Mouse (Mus musculus): ENCODE measurements around the gene Slc24a3. TPM values are rescaled to one million over a fixed set of nuclear protein-coding genes. Genes with fewer than 3 reads are reported as not detected.

Slc24a3 gene
- polyA plus RNA-seq (2015; fragmentation: Nextera tagmentation; extraction: Ambion mirVana), result 4.5 and 5.1 TPM in 2 replicates

DNA sequence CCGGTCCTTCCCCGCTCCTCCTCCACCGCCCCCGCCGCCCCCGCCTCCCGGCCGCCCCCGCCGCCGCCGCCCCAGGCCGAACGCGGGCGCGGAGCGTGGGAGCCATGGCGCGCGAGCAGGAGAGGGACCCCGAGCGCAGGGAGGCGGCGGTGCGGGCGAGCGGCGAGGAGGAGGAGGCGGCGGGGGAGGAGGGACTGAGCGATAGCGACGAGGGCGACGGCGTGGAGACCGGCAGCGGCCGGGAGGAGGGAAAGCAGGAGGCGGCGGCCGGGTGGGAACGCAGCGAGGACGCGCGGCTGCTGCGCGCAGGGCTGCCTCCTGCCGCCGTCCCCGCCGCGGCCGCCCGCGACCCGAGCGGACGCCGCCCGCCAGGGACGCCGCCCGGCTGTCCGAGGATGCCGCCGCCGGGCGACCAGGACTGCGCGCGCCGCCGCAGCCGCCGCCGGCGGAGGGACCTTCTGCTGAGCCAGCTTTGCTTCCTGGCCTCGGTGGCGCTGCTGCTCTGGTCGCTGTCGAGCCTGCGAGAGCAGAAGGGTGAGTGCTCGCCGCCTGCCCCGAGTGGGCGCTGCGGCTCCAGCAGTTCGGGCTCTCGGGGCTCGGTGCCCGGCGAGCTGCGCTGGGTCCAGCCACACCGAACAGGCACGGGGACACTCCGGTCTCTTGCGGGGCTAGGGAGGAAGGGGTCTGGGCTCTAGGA is at the start of gene Slc24a3:
TSS of gene Slc24a3 (plus strand) at position 91 of the 697 bp plus-strand sequence.
- Histone ChIP-seq H3K4me3 (replicated peaks) (peak within 1 kb of the TSS; percentile 65), H3K27ac (peak within 1 kb of the TSS; percentile 93), H3K27me3 (peaks cover 16% of the 10 kb centered on the region), H3K9ac (replicated peaks) (peak within 1 kb of the TSS; percentile 81), H3K4me1 (replicated peaks) (peaks cover 16% of the 10 kb centered on the region), H3K4me2 (replicated peaks) (peak within 1 kb of the TSS; percentile 73), H3K36me3 (no peaks in the 10 kb centered on the region), H3K9me3 (no peaks in the 10 kb centered on the region)
- WGBS, result under 1% methylated on average over 71 of the region's 100 CpGs
- peak; percentile 93 for ATAC-seq

DNA sequence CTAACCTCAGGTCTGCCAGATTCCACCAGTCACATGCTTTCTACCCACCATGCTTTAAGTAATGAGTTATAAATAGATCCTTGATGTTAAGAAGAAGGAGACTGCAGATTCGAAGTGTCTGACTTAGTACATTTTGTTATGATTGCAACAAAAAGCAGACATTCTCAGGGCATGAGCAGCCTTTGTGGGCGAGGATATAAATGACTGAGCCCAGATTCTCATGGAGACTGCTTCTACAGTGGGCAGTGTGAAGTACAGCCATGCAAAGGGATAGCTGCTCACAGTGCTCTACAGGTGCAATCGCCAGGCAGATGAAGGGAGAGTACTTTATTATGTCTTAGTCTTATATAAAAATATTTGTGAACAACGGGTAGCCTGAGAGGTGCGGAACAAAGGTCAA is 49.8 kb upstream of the Slc24a3 start:
- WGBS, result 93% methylated on average over 5 of the region's 5 CpGs
- Histone ChIP-seq H3K9ac (replicated peaks) (no peak overlapping the region), H3K4me2 (replicated peaks) (no peak overlapping the region), H3K36me3 (no peaks in the 10 kb centered on the region), H3K4me1 (replicated peaks) (no peaks in the 10 kb centered on the region), H3K27ac (no peak overlapping the region), H3K4me3 (replicated peaks) (no peak overlapping the region), H3K27me3 (no peaks in the 10 kb centered on the region), H3K9me3 (no peaks in the 10 kb centered on the region)
- no peak for ATAC-seq

DNA sequence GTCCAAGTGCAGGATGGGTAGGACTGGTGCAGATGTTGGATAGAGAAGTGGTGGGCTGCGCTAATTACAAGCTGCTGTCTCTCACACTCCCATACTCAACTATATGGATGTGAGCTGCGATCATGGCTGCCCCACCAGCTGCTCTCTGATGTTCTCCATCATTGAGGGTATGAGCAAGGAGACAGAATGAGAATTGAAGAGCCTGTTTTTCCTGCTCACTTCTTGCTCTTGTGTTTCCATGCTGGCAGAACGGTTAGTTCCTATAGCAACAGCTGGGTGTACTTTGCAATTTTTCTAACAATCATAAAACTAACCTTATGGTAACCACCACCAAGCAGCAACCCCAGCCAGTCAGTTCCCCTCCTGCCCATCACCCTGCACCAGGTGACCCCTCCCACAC is 39.8 kb upstream of the Slc24a3 start:
- H3K4me3 ChIP-seq (replicated peaks), result no peak overlapping the region
- no peak overlapping the region for H3K4me2 ChIP-seq (replicated peaks)
- H3K36me3 ChIP-seq, result no peaks in the 10 kb centered on the region
- H3K4me1 ChIP-seq (replicated peaks), result no peaks in the 10 kb centered on the region
- H3K27ac ChIP-seq, result no peak overlapping the region
- no peak for ATAC-seq
- no peak overlapping the region for H3K9ac ChIP-seq (replicated peaks)
- H3K27me3 ChIP-seq, result no peaks in the 10 kb centered on the region
- no peaks in the 10 kb centered on the region for H3K9me3 ChIP-seq
- WGBS, result 92% methylated on average over 3 of the region's 3 CpGs

DNA sequence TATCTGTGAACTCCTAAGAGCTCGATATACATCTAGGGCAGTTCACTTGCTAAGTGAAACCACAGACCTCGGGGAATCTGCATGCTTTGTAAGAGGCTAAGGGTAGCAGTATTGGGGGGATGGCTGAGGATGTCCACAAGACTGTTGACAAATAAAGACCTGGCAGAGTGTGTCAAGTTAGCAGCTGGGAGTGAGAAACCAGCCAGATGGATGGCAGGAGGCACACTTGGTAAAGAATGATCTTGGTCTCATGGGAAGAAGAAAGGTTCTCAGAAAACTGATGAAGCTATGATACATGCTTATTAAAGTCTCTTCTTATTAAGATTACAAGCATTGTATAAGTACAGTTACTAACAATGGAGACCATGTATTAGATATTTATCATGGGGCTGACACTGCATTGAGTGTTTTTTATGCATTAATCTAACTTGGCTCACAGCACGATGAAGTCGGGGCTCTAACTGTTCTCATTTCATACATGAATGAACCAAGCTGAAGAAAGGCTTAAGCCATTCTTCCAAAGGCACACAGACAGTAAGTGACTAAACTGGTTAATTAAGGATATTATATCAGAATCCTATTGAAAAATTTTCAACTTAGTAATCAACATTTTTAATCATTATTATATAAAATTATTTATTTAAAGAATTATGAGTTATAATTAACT is 30.8 kb upstream of the Slc24a3 start:
- no peaks in the 10 kb centered on the region for H3K27me3 ChIP-seq
- 63% methylated on average over 4 of the region's 4 CpGs for WGBS
- no peak overlapping the region for H3K27ac ChIP-seq
- H3K4me3 ChIP-seq (replicated peaks), result no peak overlapping the region
- no peaks in the 10 kb centered on the region for H3K36me3 ChIP-seq
- H3K9me3 ChIP-seq, result no peaks in the 10 kb centered on the region
- ATAC-seq, result no peak
- H3K4me2 ChIP-seq (replicated peaks), result no peak overlapping the region
- H3K9ac ChIP-seq (replicated peaks), result no peak overlapping the region
- H3K4me1 ChIP-seq (replicated peaks), result no peaks in the 10 kb centered on the region

DNA sequence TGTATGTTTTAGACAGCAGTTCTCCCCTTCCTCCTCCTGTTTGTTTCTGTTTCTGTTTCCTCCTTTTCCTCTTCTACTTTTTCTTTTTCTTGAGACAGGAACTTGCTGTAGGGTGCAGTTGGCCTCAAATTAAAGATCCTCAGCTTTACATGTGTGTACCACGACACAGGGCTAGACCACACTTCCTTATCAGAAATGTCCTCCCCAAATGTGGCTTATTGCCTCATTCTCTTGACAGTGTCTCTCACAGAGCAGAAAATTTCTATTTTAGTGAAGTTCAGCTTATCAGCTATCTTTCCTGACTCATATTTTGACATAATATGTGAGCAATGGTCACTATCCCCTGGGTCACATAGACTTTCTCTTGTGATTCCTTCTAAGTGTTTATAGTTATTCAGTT is 17.1 kb upstream of the Slc24a3 start:
- Histone ChIP-seq H3K4me1 (replicated peaks) (no peaks in the 10 kb centered on the region), H3K27ac (no peak overlapping the region), H3K27me3 (no peaks in the 10 kb centered on the region), H3K4me3 (replicated peaks) (no peak overlapping the region), H3K4me2 (replicated peaks) (no peak overlapping the region), H3K9me3 (no peaks in the 10 kb centered on the region), H3K36me3 (no peaks in the 10 kb centered on the region), H3K9ac (replicated peaks) (no peak overlapping the region)
- 92% methylated on average over 1 of the region's 1 CpGs for WGBS
- no peak for ATAC-seq

DNA sequence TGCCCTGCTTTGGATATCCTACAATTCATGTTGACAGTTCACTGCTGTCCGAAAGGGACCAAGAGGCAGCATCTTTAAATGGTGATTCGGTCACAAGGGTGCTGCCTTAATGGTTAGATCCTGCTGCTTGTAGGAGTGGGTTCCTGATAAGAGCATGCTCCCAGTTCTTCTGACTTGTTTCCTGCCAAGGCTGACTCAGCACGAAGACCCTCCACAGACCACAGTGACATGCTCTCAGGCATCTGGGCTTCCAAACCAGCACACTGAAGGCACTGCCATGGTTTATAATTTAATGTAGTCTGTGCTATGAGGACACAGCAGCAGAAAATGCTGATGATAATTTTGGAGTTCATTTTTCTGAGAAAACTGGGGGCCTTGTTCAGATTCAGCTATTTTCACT is 16.7 kb upstream of the Slc24a3 start:
- Histone ChIP-seq H3K4me3 (replicated peaks) (no peak overlapping the region), H3K36me3 (no peaks in the 10 kb centered on the region), H3K27me3 (no peaks in the 10 kb centered on the region), H3K4me2 (replicated peaks) (no peak overlapping the region), H3K9ac (replicated peaks) (no peak overlapping the region), H3K9me3 (no peaks in the 10 kb centered on the region), H3K27ac (no peak overlapping the region), H3K4me1 (replicated peaks) (no peaks in the 10 kb centered on the region)
- no peak for ATAC-seq
- 89% methylated on average over 3 of the region's 3 CpGs for WGBS

DNA sequence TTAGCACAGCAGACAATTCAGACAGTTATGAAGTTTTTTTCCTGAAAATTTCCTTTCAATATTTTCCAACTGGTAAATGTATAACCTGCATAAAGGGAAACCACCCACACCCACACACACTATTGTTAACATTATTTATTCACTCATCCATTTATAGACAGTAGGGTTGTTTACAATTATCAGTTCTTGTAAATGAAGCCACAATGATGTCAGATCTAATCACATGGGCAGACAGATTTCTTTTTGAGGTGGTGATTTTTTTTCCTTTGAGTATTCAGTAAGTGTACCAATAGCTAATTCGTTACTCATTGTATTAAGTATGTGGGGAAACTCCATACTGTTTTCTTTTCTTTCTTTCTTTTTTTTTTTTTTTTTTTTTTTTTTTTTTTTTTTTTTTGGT is 15.3 kb upstream of the Slc24a3 start:
- no peaks in the 10 kb centered on the region for H3K27me3 ChIP-seq
- H3K4me2 ChIP-seq (replicated peaks), result no peak overlapping the region
- 87% methylated on average over 1 of the region's 1 CpGs for WGBS
- no peak overlapping the region for H3K4me3 ChIP-seq (replicated peaks)
- H3K36me3 ChIP-seq, result no peaks in the 10 kb centered on the region
- H3K27ac ChIP-seq, result no peak overlapping the region
- H3K9ac ChIP-seq (replicated peaks), result no peak overlapping the region
- no peaks in the 10 kb centered on the region for H3K4me1 ChIP-seq (replicated peaks)
- no peak for ATAC-seq
- no peaks in the 10 kb centered on the region for H3K9me3 ChIP-seq

DNA sequence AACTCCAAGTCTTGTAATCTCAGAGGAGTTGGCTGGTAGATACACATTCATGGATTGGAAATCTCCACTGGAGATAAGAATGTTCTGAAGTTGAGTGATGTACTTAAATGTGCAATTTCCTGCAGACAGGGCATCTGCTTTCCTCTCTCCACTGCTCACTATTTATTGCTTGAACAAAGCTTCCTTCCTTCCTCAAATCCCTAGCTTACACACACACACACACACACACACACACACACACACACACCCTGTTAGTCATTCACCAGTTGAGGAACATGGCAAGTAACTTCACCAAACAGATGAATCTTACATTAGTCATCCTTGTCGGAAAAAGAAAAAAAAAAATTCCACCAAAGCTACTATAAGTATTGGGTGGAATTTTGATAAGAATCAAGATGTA is 8.6 kb upstream of the Slc24a3 start:
- Histone ChIP-seq H3K9me3 (no peaks in the 10 kb centered on the region), H3K9ac (replicated peaks) (no peak overlapping the region), H3K36me3 (no peaks in the 10 kb centered on the region), H3K4me1 (replicated peaks) (no peaks in the 10 kb centered on the region), H3K4me2 (replicated peaks) (no peak overlapping the region), H3K27me3 (no peaks in the 10 kb centered on the region), H3K27ac (no peak overlapping the region), H3K4me3 (replicated peaks) (no peak overlapping the region)
- WGBS, result 96% methylated on average over 1 of the region's 1 CpGs
- ATAC-seq, result no peak

DNA sequence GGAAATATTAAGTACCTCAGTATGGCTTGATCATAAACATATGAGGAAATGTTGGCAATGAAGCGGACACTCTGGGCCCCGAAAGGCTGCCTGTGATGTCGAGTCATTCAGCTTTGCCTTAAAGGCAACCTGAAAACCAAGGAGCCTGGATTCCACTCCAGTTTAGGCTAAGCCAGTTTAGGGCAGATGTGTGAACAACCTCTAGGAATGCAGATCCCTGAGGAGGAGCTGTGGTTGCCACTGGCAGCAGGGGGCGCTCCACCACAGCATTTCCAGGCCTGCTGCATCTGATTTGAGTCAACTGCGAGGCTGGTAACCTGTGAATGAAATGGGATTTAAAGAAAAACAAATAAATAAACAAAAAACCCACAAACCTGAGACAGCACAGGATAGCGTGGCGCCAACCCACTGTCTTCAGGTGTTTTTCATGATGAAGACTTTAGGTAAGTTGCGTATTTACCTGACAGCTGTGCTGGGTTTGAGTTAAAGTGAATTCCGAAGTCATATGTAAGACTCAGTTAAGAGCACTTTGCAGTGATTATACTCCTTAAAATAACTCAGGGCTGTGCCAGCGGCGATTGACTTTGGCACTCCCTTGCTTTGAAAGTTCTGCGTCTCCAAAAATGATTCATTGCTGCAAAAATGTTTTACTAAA is 6.4 kb upstream of the Slc24a3 start:
- WGBS, result 30% methylated on average over 12 of the region's 12 CpGs

DNA sequence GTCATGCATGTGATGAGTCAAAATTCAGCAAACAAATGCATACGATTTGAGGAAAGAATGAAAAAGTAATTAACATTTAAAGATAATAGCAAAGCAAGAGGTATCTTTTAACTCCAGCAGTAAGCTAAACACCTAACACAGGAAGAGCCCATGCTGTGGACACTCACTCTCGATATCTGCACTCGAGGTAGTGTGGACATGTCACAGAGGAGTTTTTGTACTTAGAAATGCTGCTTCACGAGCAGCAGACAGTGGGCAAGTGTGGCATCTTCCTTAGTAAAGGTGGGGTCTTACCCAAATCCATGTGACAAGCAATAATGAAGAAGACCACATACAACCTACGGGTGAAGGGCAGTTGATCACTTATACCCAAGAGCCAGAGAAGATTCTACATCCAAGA is 3.5 kb upstream of the Slc24a3 start:
- Histone ChIP-seq H3K9me3 (no peaks in the 10 kb centered on the region), H3K4me2 (replicated peaks) (no peak overlapping the region), H3K9ac (replicated peaks) (no peak overlapping the region), H3K4me3 (replicated peaks) (no peak overlapping the region), H3K27me3 (peaks cover 4% of the 10 kb centered on the region), H3K36me3 (no peaks in the 10 kb centered on the region), H3K4me1 (replicated peaks) (peaks cover 12% of the 10 kb centered on the region), H3K27ac (no peak overlapping the region)
- 85% methylated on average over 5 of the region's 5 CpGs for WGBS
- no peak for ATAC-seq

More for the DNA sequence above, 6.4 kb upstream of the Slc24a3 start:
- ATAC-seq, result peak; percentile 79
- H3K9ac ChIP-seq (replicated peaks), result no peak overlapping the region
- no peaks in the 10 kb centered on the region for H3K9me3 ChIP-seq
- no peaks in the 10 kb centered on the region for H3K4me1 ChIP-seq (replicated peaks)
- H3K36me3 ChIP-seq, result no peaks in the 10 kb centered on the region
- no peak overlapping the region for H3K27ac ChIP-seq
- no peak overlapping the region for H3K4me3 ChIP-seq (replicated peaks)
- 0 out of 2 replicates have a peak, but pooled peaks cover 3% of the 10 kb centered on the region for H3K27me3 ChIP-seq
- H3K4me2 ChIP-seq (replicated peaks), result no peak overlapping the region

DNA sequence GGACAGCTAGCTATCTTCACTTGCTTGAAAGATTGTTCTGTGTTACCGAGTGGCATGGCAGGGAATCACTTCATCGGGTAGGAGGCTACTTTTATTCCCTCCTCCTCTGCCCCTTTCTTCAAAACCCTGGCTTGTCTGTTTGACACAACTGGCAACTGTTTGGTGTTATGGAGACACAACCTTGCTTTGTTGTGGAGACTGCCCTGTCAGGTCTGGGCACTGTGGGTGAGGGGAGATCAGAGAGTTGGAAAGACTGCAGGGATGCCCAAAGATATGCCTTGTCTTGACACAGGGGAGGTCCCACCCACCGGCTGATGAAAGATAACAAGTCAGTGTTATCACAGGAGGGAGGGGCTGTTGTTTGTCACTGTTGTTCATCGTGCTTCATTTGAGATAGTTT is 3.0 kb upstream of the Slc24a3 start:
- H3K36me3 ChIP-seq, result no peaks in the 10 kb centered on the region
- peaks cover 16% of the 10 kb centered on the region for H3K4me1 ChIP-seq (replicated peaks)
- H3K4me3 ChIP-seq (replicated peaks), result no peak overlapping the region
- 76% methylated on average over 4 of the region's 4 CpGs for WGBS
- H3K9me3 ChIP-seq, result no peaks in the 10 kb centered on the region
- no peak overlapping the region for H3K9ac ChIP-seq (replicated peaks)
- no peak overlapping the region for H3K4me2 ChIP-seq (replicated peaks)
- no peak overlapping the region for H3K27ac ChIP-seq
- ATAC-seq, result no peak
- H3K27me3 ChIP-seq, result peaks cover 9% of the 10 kb centered on the region

DNA sequence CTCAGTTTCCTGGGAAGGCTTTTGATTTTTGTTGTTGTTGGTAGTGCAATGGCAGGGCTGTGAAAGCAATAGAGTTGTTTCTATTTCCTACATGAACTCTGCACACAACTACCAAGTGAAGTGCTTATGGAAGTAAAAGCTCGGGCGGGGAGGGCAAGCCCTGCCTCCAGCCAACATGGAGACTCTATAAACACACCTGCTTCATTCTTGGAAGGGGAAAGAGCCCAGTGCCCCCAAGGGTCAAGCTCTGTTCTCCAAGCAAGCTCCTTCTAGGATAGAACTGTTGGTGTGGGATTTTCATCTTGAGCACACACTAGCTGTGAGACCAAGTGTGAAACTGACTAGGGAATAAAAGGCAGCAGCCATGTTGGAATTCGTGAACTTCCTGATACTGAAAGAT is 2.5 kb upstream of the Slc24a3 start:
- ATAC-seq, result no peak
- no peak overlapping the region for H3K4me2 ChIP-seq (replicated peaks)
- H3K9ac ChIP-seq (replicated peaks), result no peak overlapping the region
- 95% methylated on average over 3 of the region's 3 CpGs for WGBS
- no peaks in the 10 kb centered on the region for H3K9me3 ChIP-seq
- H3K27ac ChIP-seq, result no peak overlapping the region
- H3K36me3 ChIP-seq, result no peaks in the 10 kb centered on the region
- H3K27me3 ChIP-seq, result peaks cover 14% of the 10 kb centered on the region
- H3K4me3 ChIP-seq (replicated peaks), result no peak overlapping the region
- peaks cover 16% of the 10 kb centered on the region for H3K4me1 ChIP-seq (replicated peaks)
